Mouse (Mus musculus) liver, embryonic 14 days (tissue): ENCODE results near the gene Gm3248. TPM values are rescaled to one million over a fixed set of nuclear protein-coding genes. Genes with fewer than 3 reads are reported as not detected.

Source experiments
- polyA plus RNA-seq: library from polyadenylated mRNA; depleted of rRNA; stranded (reverse); fragments of >200 nt; gene quantifications from 2 replicates; pipeline ENCODE4 v1.2.3, GENCODE M21; 2012; rRNA removed

The Gm3248 gene
- 0.02 and 0.05 TPM in 2 replicates for polyA plus RNA-seq

DNA sequence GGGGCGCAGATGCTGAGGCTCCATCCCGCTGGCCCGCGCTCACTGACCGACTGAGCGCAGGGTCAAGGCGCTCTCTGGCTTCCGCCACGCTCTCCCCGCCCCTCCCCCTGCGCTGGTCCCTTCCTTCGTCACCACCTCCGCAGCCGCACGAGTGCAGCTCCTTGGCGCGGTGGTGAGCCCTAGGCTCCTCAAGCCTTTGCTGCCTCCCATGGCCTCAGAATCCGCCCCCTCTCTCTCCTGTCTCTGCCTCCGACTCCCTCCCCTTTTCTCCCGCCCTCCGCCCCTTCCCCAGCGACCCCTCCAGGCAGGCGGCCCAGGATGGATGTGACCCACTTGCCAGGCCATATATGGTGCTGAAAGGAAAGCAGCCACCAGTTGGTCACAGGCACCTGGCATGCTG, at the start of gene Gm3248:
Gm3248 (minus strand) TSS at position 111 of the 400 bp plus-strand sequence.

GRCm38 (mm10) chr14:5979037-5979436, 17.5 kb upstream of the Gm3248 start, which contains the start of gene Gm3453:
Gene Gm3453 (minus strand): TSS chr14:5979137.

Other genes starting within 250 kb of the Gm3248 start
- gene Gm3373, start 220.2 kb downstream of the Gm3248 start, polyA plus RNA-seq, result 0.03 TPM in 1 of 2 replicates, not detected in the other
- gene Gm3383, start 153.8 kb downstream of the Gm3248 start, polyA plus RNA-seq, result 0.05 and 0.07 TPM in 2 replicates
- gene Gm3424, start 131.4 kb downstream of the Gm3248 start, polyA plus RNA-seq, result not detected in 2 replicates
- gene Gm8237, start 81.4 kb downstream of the Gm3248 start, polyA plus RNA-seq, result not detected in 2 replicates
- not detected in 2 replicates for gene Gm3453, start 17.4 kb upstream of the Gm3248 start, polyA plus RNA-seq
- not detected in 2 replicates for gene Gm6337, start 96.5 kb upstream of the Gm3248 start, polyA plus RNA-seq
- gene Gm8206, start 132.2 kb upstream of the Gm3248 start, polyA plus RNA-seq, result 0.01 and 0.05 TPM in 2 replicates
- 0.11 and 0.13 TPM in 2 replicates for gene Gm3468, start 146.9 kb upstream of the Gm3248 start, polyA plus RNA-seq
- not detected in 2 replicates for gene Gm3476, start 164.1 kb upstream of the Gm3248 start, polyA plus RNA-seq